Mouse (Mus musculus): ENCODE results near the gene Jak2. TPM values are rescaled to one million over a fixed set of nuclear protein-coding genes. Genes with fewer than 3 reads are reported as not detected.

Gene Jak2
- total RNA-seq, 2 experiments from 2014 or later, result 31.9 to 32.1 TPM

GRCm38 (mm10) chr19:29356281-29356680 lies 104.7 kb downstream of the Jak2 start:
- DNase-seq (ENCODE audit: low spot score in 2 of 2), result no peak

- DNase-seq (ENCODE audit: low spot score in 2 of 2), result no peak
Measured at GRCm38 (mm10) chr19:29360251-29360650, 108.6 kb downstream of the Jak2 start.

- peak; percentile 82 to 89 for DNase-seq (ENCODE audit: low spot score in 2 of 2)
Measured at GRCm38 (mm10) chr19:29361468-29362130, 110.0 kb downstream of the Jak2 start.

- DNase-seq (ENCODE audit: low spot score in 2 of 2), result no peak
Measured at GRCm38 (mm10) chr19:29362173-29362930, 110.7 kb downstream of the Jak2 start.

Other genes starting within 250 kb of the Jak2 start
- gene Ak3, start 203.9 kb upstream of the Jak2 start, total RNA-seq (2021), result 10 to 100 TPM; 40.4 to 46.4 TPM
- gene Rcl1, start 150.5 kb upstream of the Jak2 start, total RNA-seq (2021), result 10 to 100 TPM; 17.8 to 20.7 TPM
- gene Insl6, start 73.5 kb downstream of the Jak2 start, total RNA-seq (2021), result under 1 TPM in 1 of 2 experiments, not detected in 1; 0.51 TPM
- 1 to 10 TPM; 2.1 to 2.4 TPM for gene Rln1, start 82.8 kb downstream of the Jak2 start, total RNA-seq (2021)
- gene Plgrkt, start 115.6 kb downstream of the Jak2 start, total RNA-seq (2021), result 10 to 100 TPM; 33.3 to 33.9 TPM
- gene Cd274, start 115.6 kb downstream of the Jak2 start, total RNA-seq (2021), result 1 to 10 TPM; 1.1 to 1.6 TPM
- gene Pdcd1lg2, start 159.1 kb downstream of the Jak2 start, total RNA-seq (2021), result under 1 TPM in 1 of 2 experiments, not detected in 1; 0.50 TPM

Measured in layer of hippocampus, postnatal 10 days (tissue).